Mouse (Mus musculus): ENCODE measurements around the gene Stard13. TPM values are rescaled to one million over a fixed set of nuclear protein-coding genes. Genes with fewer than 3 reads are reported as not detected.

Gene Stard13
- polyA plus RNA-seq, 1 experiment from 2014 or later = 19.1 TPM

DNA sequence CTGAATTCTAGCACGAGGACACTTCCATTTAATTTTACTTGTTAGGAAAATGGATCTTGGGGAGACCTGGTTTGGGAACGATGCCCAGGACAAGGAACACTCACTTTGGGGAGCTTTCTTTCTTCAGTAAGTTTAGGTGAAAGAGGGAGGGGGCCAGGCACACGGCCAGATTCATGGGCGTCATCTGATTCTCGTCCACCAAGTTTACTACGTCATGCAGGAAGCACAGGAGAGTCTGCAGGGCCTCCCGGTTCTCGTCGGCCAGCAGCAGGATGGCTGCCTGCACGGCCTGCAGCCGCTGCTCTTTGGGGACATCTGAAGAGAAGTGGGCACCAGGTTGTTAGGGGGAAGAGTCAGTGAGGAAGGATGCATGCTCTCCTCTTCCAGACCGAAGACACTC is 186.1 kb downstream of the Stard13 start:
- Histone ChIP-seq H3K4me1 (ENCODE audit: insufficient read depth, low read depth, low read length) (no peaks in the 10 kb centered on the region), H3K36me3 (ENCODE audit: insufficient read depth, low read length) (peaks cover 68% of the 10 kb centered on the region), H3K4me3 (ENCODE audit: low read depth, low read length) (no peak overlapping the region), H3K27me3 (replicated peaks; ENCODE audit: insufficient read depth, low read length) (no peaks in the 10 kb centered on the region), H3K27ac (ENCODE audit: low read length) (peak overlapping the region; percentile 57), H3K9ac (replicated peaks; ENCODE audit: low read depth) (no peak overlapping the region), H3K4me2 (replicated peaks; ENCODE audit: low read depth, low read length) (no peak overlapping the region), H3K9me3 (ENCODE audit: low read length) (no peaks in the 10 kb centered on the region)
- peak; percentile 67 for DNase-seq (ENCODE audit: low spot score)
- 53% methylated on average over 12 of the region's 12 CpGs for WGBS
- TF ChIP-seq CTCF (IDR thresholded peaks at IDR 0.05) (no peak), EP300 (IDR thresholded peaks at IDR 0.05) (peak; percentile 33)
- ATAC-seq = peak; percentile 74

DNA sequence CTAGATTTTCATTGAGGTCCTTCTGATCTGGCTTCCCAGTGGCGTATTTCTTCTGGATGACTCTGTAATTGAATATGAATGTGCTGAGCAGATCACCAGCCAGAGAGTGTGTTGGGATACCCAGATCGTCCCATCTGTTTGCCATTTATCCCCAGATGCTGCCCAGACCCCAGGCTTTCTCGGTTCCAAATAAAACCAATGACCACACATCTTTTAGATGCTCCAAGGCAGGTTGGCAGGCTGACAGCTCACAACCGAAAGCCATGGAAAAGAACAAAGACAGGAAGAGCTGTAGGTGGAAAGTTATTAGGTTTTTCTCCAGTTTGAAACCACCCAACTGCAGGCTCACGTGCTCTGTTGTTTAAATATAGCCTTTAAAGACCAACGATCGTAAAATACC is 186.7 kb downstream of the Stard13 start:
- Histone ChIP-seq H3K9me3 (ENCODE audit: low read length) (no peaks in the 10 kb centered on the region), H3K4me2 (replicated peaks; ENCODE audit: low read depth, low read length) (no peak overlapping the region), H3K36me3 (ENCODE audit: insufficient read depth, low read length) (peaks cover 65% of the 10 kb centered on the region), H3K27ac (ENCODE audit: low read length) (peak overlapping the region; percentile 43), H3K4me1 (ENCODE audit: insufficient read depth, low read depth, low read length) (no peaks in the 10 kb centered on the region), H3K9ac (replicated peaks; ENCODE audit: low read depth) (no peak overlapping the region), H3K27me3 (replicated peaks; ENCODE audit: insufficient read depth, low read length) (no peaks in the 10 kb centered on the region), H3K4me3 (ENCODE audit: low read depth, low read length) (no peak overlapping the region)
- peak; percentile 53 for DNase-seq (ENCODE audit: low spot score)
- TF ChIP-seq EP300 (IDR thresholded peaks at IDR 0.05) (no peak), CTCF (IDR thresholded peaks at IDR 0.05) (no peak)
- WGBS = 57% methylated on average over 7 of the region's 7 CpGs
- peak; percentile 48 for ATAC-seq

DNA sequence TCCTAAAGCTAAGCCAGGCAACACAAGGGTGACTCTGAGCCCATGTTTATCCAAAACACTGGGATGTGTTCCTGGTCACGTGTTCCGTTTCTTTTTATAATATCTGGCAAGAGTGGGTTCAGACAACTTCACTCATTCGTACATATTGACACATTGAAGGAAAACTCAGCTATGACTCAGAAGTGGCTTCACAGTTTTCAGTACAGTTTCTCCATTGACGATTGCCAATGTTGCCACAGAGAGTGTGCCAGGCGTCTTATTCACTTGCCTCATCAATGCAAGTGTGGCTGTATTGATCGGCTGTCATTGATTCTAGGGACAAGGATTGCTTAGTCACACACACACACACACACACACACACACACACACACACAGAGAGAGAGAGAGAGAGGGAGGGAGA is 187.5 kb downstream of the Stard13 start:
- H3K27ac ChIP-seq (ENCODE audit: low read length) = no peak overlapping the region
- H3K4me3 ChIP-seq (ENCODE audit: low read depth, low read length) = no peak overlapping the region
- H3K4me1 ChIP-seq (ENCODE audit: insufficient read depth, low read depth, low read length) = no peaks in the 10 kb centered on the region
- ATAC-seq (no peak), DNase-seq (ENCODE audit: low spot score) (no peak)
- no peak overlapping the region for H3K4me2 ChIP-seq (replicated peaks; ENCODE audit: low read depth, low read length)
- peaks cover 65% of the 10 kb centered on the region for H3K36me3 ChIP-seq (ENCODE audit: insufficient read depth, low read length)
- WGBS = 88% methylated on average over 6 of the region's 6 CpGs
- H3K27me3 ChIP-seq (replicated peaks; ENCODE audit: insufficient read depth, low read length) = no peaks in the 10 kb centered on the region
- H3K9me3 ChIP-seq (ENCODE audit: low read length) = no peaks in the 10 kb centered on the region
- no peak overlapping the region for H3K9ac ChIP-seq (replicated peaks; ENCODE audit: low read depth)
- TF ChIP-seq CTCF (IDR thresholded peaks at IDR 0.05) = no peak
- TF ChIP-seq EP300 (IDR thresholded peaks at IDR 0.05) = no peak

DNA sequence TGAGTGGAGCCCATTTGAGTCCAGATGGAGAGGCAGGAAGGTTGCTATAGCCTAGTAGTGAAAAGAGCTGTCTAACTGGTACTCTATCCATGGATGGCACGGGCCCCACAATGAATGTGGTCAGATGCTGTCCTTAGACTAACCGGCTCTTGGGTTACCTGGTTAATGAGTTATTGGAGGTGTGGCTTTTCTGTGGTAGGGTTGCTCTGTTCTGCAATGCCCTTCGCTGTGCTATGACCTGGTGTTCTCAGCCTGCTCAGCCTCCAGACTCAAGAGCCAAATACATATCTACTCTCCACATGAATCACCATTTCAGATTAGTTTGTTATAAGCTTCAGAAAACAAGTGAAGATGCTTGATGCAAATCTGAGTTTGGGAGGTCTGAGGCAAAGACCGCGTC is 190.7 kb downstream of the Stard13 start:
- Histone ChIP-seq H3K27ac (ENCODE audit: low read length) (no peak overlapping the region), H3K9ac (replicated peaks; ENCODE audit: low read depth) (no peak overlapping the region), H3K4me3 (ENCODE audit: low read depth, low read length) (no peak overlapping the region), H3K4me1 (ENCODE audit: insufficient read depth, low read depth, low read length) (no peaks in the 10 kb centered on the region), H3K27me3 (replicated peaks; ENCODE audit: insufficient read depth, low read length) (no peaks in the 10 kb centered on the region), H3K4me2 (replicated peaks; ENCODE audit: low read depth, low read length) (no peak overlapping the region), H3K9me3 (ENCODE audit: low read length) (no peaks in the 10 kb centered on the region), H3K36me3 (ENCODE audit: insufficient read depth, low read length) (peaks cover 54% of the 10 kb centered on the region)
- 77% methylated on average over 5 of the region's 5 CpGs for WGBS
- no peak for DNase-seq (ENCODE audit: low spot score)
- no peak for TF ChIP-seq CTCF (IDR thresholded peaks at IDR 0.05)
- TF ChIP-seq EP300 (IDR thresholded peaks at IDR 0.05) = no peak
- ATAC-seq = no peak

DNA sequence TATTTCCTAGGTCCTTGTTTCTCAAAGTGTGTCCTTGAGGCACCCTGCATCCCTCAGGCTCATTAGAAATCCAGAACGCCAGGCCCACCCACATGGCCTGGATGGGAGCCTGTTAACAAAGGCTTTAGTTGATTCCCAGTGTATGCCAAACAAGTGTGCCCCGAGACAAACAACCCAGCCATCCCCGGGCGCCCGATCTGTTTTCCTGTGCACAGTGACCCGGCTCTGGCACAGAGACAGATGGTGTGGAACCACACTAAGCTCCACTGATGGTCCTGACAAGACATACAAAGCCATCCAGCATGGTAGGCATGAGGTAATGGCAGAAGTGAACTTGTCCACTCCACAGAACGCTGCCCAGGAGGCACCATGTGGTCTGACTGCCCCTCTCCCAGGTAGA is 195.8 kb downstream of the Stard13 start:
- Histone ChIP-seq H3K27me3 (replicated peaks; ENCODE audit: insufficient read depth, low read length) (no peaks in the 10 kb centered on the region), H3K27ac (ENCODE audit: low read length) (no peak overlapping the region), H3K9ac (replicated peaks; ENCODE audit: low read depth) (no peak overlapping the region), H3K4me3 (ENCODE audit: low read depth, low read length) (no peak overlapping the region), H3K4me2 (replicated peaks; ENCODE audit: low read depth, low read length) (no peak overlapping the region), H3K4me1 (ENCODE audit: insufficient read depth, low read depth, low read length) (no peaks in the 10 kb centered on the region), H3K9me3 (ENCODE audit: low read length) (peaks cover 5% of the 10 kb centered on the region; the same call in 1 of the 2 replicates), H3K36me3 (ENCODE audit: insufficient read depth, low read length) (peaks cover 22% of the 10 kb centered on the region; the same call in 1 of the 2 replicates)
- 83% methylated on average over 7 of the region's 7 CpGs for WGBS
- ATAC-seq = no peak
- TF ChIP-seq CTCF (IDR thresholded peaks at IDR 0.05) = no peak
- TF ChIP-seq EP300 (IDR thresholded peaks at IDR 0.05) = no peak
- no peak for DNase-seq (ENCODE audit: low spot score)

DNA sequence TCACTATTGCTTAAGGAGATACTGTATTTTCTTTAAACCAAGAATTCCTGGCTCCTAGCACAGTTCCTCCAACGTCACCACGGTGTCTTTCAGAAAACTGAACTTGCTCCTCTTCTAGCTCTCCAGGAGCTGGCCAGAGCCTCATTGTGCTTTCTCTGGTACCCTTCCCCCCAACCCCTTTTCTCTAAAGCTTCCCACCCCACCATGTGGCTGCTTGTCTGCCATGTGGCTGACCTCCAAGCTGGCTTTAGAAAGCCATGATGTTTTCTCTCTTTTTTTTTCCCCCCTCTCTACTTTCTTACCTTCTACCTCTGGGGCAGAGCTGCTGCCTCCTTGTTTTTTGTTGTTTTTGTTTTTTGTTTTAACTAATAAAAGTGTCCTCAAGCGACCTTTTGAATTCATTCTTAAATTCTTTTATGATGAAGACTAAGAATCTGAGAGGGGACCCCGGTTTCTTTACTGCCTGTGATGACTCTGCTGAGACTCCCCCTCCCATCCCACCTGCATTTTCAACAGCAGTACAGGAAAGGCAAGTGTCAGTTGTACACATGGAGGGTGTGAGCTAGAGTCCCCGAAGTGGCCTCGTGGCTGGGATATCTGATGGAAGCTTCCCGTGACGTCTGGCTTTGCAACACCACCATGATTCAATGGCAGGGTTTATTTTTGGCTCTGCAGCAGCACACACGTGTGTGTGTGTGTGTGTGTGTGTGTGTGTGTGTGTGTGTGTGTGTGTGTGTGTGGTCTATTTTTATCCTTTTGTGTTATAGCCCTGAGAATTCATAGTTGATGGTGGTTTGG is 198.7 kb downstream of the Stard13 start:
- H3K9ac ChIP-seq (replicated peaks; ENCODE audit: low read depth) = no peak overlapping the region
- no peaks in the 10 kb centered on the region for H3K4me1 ChIP-seq (ENCODE audit: insufficient read depth, low read depth, low read length)
- H3K27me3 ChIP-seq (replicated peaks; ENCODE audit: insufficient read depth, low read length) = no peaks in the 10 kb centered on the region
- DNase-seq (ENCODE audit: low spot score) = no peak
- TF ChIP-seq CTCF (IDR thresholded peaks at IDR 0.05) (no peak), EP300 (IDR thresholded peaks at IDR 0.05) (no peak)
- H3K36me3 ChIP-seq (ENCODE audit: insufficient read depth, low read length) = peaks cover 6% of the 10 kb centered on the region; the same call in 1 of the 2 replicates
- no peak for ATAC-seq
- no peak overlapping the region for H3K27ac ChIP-seq (ENCODE audit: low read length)
- 54% methylated on average over 9 of the region's 9 CpGs for WGBS
- peaks cover 5% of the 10 kb centered on the region; the same call in 1 of the 2 replicates for H3K9me3 ChIP-seq (ENCODE audit: low read length)
- H3K4me3 ChIP-seq (ENCODE audit: low read depth, low read length) = no peak overlapping the region
- no peak overlapping the region for H3K4me2 ChIP-seq (replicated peaks; ENCODE audit: low read depth, low read length)
